Mouse (Mus musculus): Measurements from ENCODE around the gene Nemp2. TPM values are rescaled to one million over a fixed set of nuclear protein-coding genes. Genes with fewer than 3 reads are reported as not detected.

Nemp2 gene
- polyA plus RNA-seq, 1 experiment from 2014 or later = 6.8 TPM

GRCm38 (mm10) chr1:52634251-52634650 lies 3.7 kb downstream of the Nemp2 start:
- no peak overlapping the region for H3K27ac ChIP-seq

GRCm38 (mm10) chr1:52635932-52636331 lies 5.4 kb downstream of the Nemp2 start:
- Histone ChIP-seq H3K36me3 (peaks cover 3% of the 10 kb centered on the region; the same call in 1 of the 2 replicates), H3K27ac (no peak overlapping the region), H3K9me3 (no peaks in the 10 kb centered on the region), H3K4me3 (replicated peaks) (no peak overlapping the region), H3K4me1 (replicated peaks) (no peaks in the 10 kb centered on the region; the same call in 1 of the 2 replicates), H3K4me2 (replicated peaks) (no peak overlapping the region), H3K9ac (no peak overlapping the region), H3K27me3 (replicated peaks) (no peaks in the 10 kb centered on the region)
- WGBS = 88% methylated on average over 3 of the region's 3 CpGs
- no peak for ATAC-seq

More at GRCm38 (mm10) chr1:52634251-52634650, 3.7 kb downstream of the Nemp2 start:
- Histone ChIP-seq H3K9ac (no peak overlapping the region), H3K36me3 (peaks cover 3% of the 10 kb centered on the region; the same call in 1 of the 2 replicates), H3K4me1 (replicated peaks) (no peaks in the 10 kb centered on the region; the same call in 1 of the 2 replicates), H3K27me3 (replicated peaks) (no peaks in the 10 kb centered on the region), H3K4me2 (replicated peaks) (no peak overlapping the region), H3K9me3 (no peaks in the 10 kb centered on the region), H3K4me3 (replicated peaks) (no peak overlapping the region)
- WGBS = 86% methylated on average over 6 of the region's 6 CpGs
- ATAC-seq = no peak

- 100% methylated on average over 2 of the region's 2 CpGs for WGBS
- no peak for ATAC-seq
Measured at GRCm38 (mm10) chr1:52638101-52638500, 7.6 kb downstream of the Nemp2 start.

DNA sequence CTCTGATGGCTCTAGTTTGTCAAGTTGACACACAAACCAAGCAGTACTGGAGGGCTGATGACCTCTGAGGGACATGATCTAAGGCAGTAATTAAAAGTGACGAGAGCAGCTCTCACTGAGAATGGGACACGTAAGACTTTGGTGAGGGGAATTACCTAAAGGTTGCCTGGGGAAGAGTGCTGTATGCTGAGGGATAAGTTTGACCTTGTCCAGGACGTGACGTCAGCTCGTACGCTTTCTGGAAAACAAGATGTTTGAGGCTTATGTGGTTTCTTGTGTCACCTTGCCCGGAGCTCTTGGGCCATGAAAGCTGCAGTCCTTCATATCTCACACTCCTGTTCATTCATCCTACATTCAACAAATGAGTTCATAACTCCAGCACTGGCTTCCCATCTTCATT lies 8.6 kb downstream of the Nemp2 start:
- H3K4me1 ChIP-seq (replicated peaks) = no peaks in the 10 kb centered on the region
- H3K27me3 ChIP-seq (replicated peaks) = no peaks in the 10 kb centered on the region
- no peak overlapping the region for H3K27ac ChIP-seq
- no peak overlapping the region for H3K4me3 ChIP-seq (replicated peaks)
- no peak overlapping the region for H3K9ac ChIP-seq
- H3K36me3 ChIP-seq = peaks cover 3% of the 10 kb centered on the region; the same call in 1 of the 2 replicates
- H3K4me2 ChIP-seq (replicated peaks) = no peak overlapping the region
- no peaks in the 10 kb centered on the region for H3K9me3 ChIP-seq
- ATAC-seq = no peak
- WGBS = 90% methylated on average over 7 of the region's 7 CpGs

More at GRCm38 (mm10) chr1:52638101-52638500, 7.6 kb downstream of the Nemp2 start:
- Histone ChIP-seq H3K27ac (no peak overlapping the region), H3K9ac (no peak overlapping the region), H3K27me3 (replicated peaks) (no peaks in the 10 kb centered on the region), H3K9me3 (no peaks in the 10 kb centered on the region), H3K4me1 (replicated peaks) (no peaks in the 10 kb centered on the region), H3K4me3 (replicated peaks) (no peak overlapping the region), H3K36me3 (peaks cover 3% of the 10 kb centered on the region; the same call in 1 of the 2 replicates), H3K4me2 (replicated peaks) (no peak overlapping the region)

- 0 out of 2 replicates have a peak, but pooled peaks have one; percentile 15 for ATAC-seq
- Histone ChIP-seq H3K4me2 (replicated peaks) (no peak overlapping the region), H3K36me3 (peaks cover 3% of the 10 kb centered on the region; the same call in 1 of the 2 replicates), H3K9me3 (no peaks in the 10 kb centered on the region), H3K9ac (no peak overlapping the region), H3K4me3 (replicated peaks) (no peak overlapping the region), H3K27me3 (replicated peaks) (no peaks in the 10 kb centered on the region), H3K27ac (no peak overlapping the region), H3K4me1 (replicated peaks) (no peaks in the 10 kb centered on the region)
- WGBS = 69% methylated on average over 6 of the region's 6 CpGs
Measured at GRCm38 (mm10) chr1:52640266-52640665, 9.8 kb downstream of the Nemp2 start.

DNA sequence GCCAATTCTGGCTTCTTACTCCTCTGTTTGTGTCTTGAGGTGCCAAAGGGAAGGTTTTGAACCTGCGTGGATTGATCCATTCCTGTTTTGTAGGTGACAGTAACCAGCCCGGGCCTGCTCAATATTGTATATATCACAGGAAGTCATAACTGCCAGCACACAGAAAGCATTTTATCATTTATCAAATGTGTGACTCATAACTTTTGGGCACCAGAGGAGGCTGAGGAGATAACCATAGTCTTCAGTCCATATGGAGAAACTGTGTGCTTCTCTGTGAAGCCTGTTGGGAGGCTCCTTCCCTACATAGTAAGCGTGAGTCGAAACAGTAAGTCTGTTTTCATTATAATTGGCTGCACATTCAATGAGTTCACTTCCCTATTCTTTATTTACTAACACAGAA lies 10.2 kb downstream of the Nemp2 start:
- H3K4me1 ChIP-seq (replicated peaks) = no peaks in the 10 kb centered on the region
- H3K4me3 ChIP-seq (replicated peaks) = no peak overlapping the region
- no peaks in the 10 kb centered on the region for H3K27me3 ChIP-seq (replicated peaks)
- peaks cover 3% of the 10 kb centered on the region; the same call in 1 of the 2 replicates for H3K36me3 ChIP-seq
- no peak for ATAC-seq
- no peak overlapping the region for H3K27ac ChIP-seq
- H3K4me2 ChIP-seq (replicated peaks) = no peak overlapping the region
- no peaks in the 10 kb centered on the region for H3K9me3 ChIP-seq
- H3K9ac ChIP-seq = no peak overlapping the region
- 83% methylated on average over 4 of the region's 4 CpGs for WGBS

DNA sequence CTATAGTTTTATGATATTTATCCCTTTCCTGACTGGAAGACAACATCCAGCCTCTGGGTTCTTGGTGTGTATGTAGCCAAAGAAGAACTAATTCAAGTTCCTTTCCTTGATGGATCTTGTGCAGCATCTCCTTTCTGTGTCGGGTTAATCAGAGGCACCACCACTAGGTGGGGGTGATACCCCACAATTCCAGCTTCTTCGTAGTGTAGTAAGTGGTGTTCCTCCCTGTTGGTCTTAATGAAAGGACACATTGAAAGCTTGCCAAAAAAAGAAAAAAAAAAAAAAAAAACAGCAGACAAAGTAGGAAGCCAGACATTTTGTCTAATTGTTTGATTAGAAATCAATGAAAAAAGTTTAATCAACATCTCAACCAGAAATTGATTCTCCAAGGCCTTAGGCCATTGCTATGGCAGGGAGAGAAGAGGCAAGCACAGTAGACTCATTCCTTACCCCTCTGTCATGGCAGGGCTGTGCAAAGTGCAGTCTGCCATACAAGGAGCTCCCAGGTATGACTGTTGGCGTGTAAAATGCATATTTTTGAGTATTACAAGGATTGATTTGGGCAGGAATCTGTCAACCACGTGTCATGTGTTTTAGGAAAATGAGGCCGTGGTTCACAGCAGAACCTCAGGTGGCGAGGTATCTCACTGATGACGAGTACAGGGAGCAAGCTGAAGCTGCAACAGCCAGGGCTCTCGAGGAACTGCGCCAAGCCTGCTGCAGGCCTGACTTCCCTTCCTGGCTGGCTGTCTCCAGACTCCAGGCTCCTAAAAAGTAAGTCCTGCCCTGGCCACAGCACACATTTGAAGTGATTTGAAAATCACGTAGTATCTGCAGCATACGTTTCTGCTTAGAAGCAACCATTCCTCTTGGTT lies 17.9 kb downstream of the Nemp2 start:
- 77% methylated on average over 11 of the region's 11 CpGs for WGBS
- H3K9me3 ChIP-seq = no peaks in the 10 kb centered on the region
- ATAC-seq = 0 out of 2 replicates have a peak, but pooled peaks have one; percentile 61

DNA sequence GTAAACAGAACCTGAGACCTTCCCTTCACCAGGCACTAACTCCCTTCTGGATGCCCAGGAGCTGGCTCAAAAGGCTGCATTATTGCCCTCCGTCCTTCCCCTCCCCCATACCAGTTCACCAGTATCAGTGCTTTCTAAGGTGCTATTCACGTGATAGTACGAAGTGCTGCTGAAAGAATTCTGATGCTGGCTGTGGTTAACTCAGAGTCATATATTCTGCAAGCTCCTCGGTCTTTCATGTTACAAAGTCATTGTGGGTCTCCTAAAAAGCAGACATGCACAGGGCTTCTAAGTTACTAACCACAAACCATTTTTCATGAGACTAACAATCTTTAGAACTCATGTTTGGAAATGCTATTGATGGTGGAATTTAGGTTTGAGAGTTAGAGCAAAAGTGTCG lies 19.6 kb downstream of the Nemp2 start:
- no peaks in the 10 kb centered on the region for H3K27me3 ChIP-seq (replicated peaks)
- H3K9me3 ChIP-seq = no peaks in the 10 kb centered on the region
- no peak overlapping the region for H3K27ac ChIP-seq
- H3K36me3 ChIP-seq = peaks cover 6% of the 10 kb centered on the region; the same call in 1 of the 2 replicates
- H3K9ac ChIP-seq = no peak overlapping the region
- ATAC-seq = no peak
- H3K4me2 ChIP-seq (replicated peaks) = no peak overlapping the region
- H3K4me1 ChIP-seq (replicated peaks) = no peaks in the 10 kb centered on the region
- no peak overlapping the region for H3K4me3 ChIP-seq (replicated peaks)
- 87% methylated on average over 5 of the region's 5 CpGs for WGBS

More for the DNA sequence above, 17.9 kb downstream of the Nemp2 start:
- H3K4me1 ChIP-seq (replicated peaks) = no peaks in the 10 kb centered on the region
- H3K4me3 ChIP-seq (replicated peaks) = no peak overlapping the region
- no peak overlapping the region for H3K4me2 ChIP-seq (replicated peaks)
- H3K36me3 ChIP-seq = peaks cover 6% of the 10 kb centered on the region; the same call in 1 of the 2 replicates
- H3K27ac ChIP-seq = no peak overlapping the region
- H3K9ac ChIP-seq = no peak overlapping the region
- H3K27me3 ChIP-seq (replicated peaks) = no peaks in the 10 kb centered on the region

GRCm38 (mm10) chr1:52652601-52653253 lies 22.2 kb downstream of the Nemp2 start:
- Histone ChIP-seq H3K4me3 (replicated peaks) (no peak overlapping the region), H3K4me1 (replicated peaks) (no peaks in the 10 kb centered on the region), H3K4me2 (replicated peaks) (no peak overlapping the region), H3K9ac (no peak overlapping the region), H3K36me3 (peaks cover 6% of the 10 kb centered on the region; the same call in 1 of the 2 replicates), H3K27me3 (replicated peaks) (no peaks in the 10 kb centered on the region), H3K27ac (no peak overlapping the region), H3K9me3 (no peaks in the 10 kb centered on the region)
- 74% methylated on average over 3 of the region's 3 CpGs for WGBS
- ATAC-seq = no peak

- no peak overlapping the region for H3K4me2 ChIP-seq (replicated peaks)
- ATAC-seq = no peak
- H3K27ac ChIP-seq = no peak overlapping the region
Measured at GRCm38 (mm10) chr1:52653366-52653765, 22.9 kb downstream of the Nemp2 start.

GRCm38 (mm10) chr1:52655153-52655552 lies 24.6 kb downstream of the Nemp2 start:
- Histone ChIP-seq H3K9me3 (no peaks in the 10 kb centered on the region), H3K4me2 (replicated peaks) (no peak overlapping the region), H3K9ac (no peak overlapping the region), H3K4me3 (replicated peaks) (no peak overlapping the region), H3K27me3 (replicated peaks) (no peaks in the 10 kb centered on the region), H3K4me1 (replicated peaks) (no peaks in the 10 kb centered on the region), H3K36me3 (peaks cover 1% of the 10 kb centered on the region; the same call in 1 of the 2 replicates), H3K27ac (no peak overlapping the region)
- no peak for ATAC-seq
- 74% methylated on average over 4 of the region's 4 CpGs for WGBS

More at GRCm38 (mm10) chr1:52653366-52653765, 22.9 kb downstream of the Nemp2 start:
- H3K36me3 ChIP-seq = peaks cover 6% of the 10 kb centered on the region; the same call in 1 of the 2 replicates
- H3K4me1 ChIP-seq (replicated peaks) = no peaks in the 10 kb centered on the region
- no peak overlapping the region for H3K9ac ChIP-seq
- H3K4me3 ChIP-seq (replicated peaks) = no peak overlapping the region
- no peaks in the 10 kb centered on the region for H3K27me3 ChIP-seq (replicated peaks)
- WGBS = 82% methylated on average over 1 of the region's 1 CpGs
- no peaks in the 10 kb centered on the region for H3K9me3 ChIP-seq

GRCm38 (mm10) chr1:52658160-52658559 lies 27.7 kb downstream of the Nemp2 start:
- ATAC-seq = no peak
- WGBS = 85% methylated on average over 7 of the region's 7 CpGs
- no peak overlapping the region for H3K4me2 ChIP-seq (replicated peaks)

More at GRCm38 (mm10) chr1:52658160-52658559, 27.7 kb downstream of the Nemp2 start:
- Histone ChIP-seq H3K36me3 (no peaks in the 10 kb centered on the region), H3K4me1 (replicated peaks) (no peaks in the 10 kb centered on the region), H3K9me3 (no peaks in the 10 kb centered on the region), H3K9ac (no peak overlapping the region), H3K27me3 (replicated peaks) (no peaks in the 10 kb centered on the region), H3K27ac (no peak overlapping the region), H3K4me3 (replicated peaks) (no peak overlapping the region)
